Mouse (Mus musculus) liver, adult 2 months (tissue): ENCODE results near the gene Iqcn.

ENCODE experiments used
- CTCF ChIP-seq: fragments of 200-500 bp; IDR thresholded peaks from 2 replicates; pipeline ENCODE4 v1.5.1; 2011; ENCODE audit warnings: low read depth, low read length, control low read depth
- POLR2A ChIP-seq: fragments of 200-500 bp; IDR thresholded peaks from 2 replicates; pipeline ENCODE4 v1.6.1; 2011; ENCODE audit warnings: low read length, control low read depth; ENCODE audit not compliant: insufficient read depth; ENCODE audit errors: extremely low read depth

DNA sequence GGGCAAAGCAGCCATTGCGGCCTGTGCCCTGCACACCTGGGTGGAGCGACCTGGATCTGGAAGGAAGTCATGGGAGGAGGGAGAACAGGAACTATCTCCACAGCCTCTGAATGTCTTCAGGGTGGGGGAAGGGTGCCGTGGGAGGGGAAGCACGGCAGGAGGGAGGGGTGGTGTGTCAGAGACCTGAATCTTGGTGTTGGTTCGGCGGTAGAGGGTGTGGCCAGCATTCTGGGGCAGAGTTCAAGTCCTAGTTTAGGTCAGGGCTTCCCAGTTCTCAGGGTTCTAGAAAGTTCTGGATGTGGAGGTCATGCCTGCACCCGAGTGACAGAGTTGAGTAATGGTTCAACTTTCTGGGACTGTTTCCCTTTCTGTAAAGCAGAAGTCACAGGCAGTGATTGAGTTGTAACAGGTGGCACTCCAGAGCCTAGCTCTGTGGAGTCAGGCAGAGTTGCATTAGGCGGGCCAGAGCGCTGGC lies 16.6 kb downstream of the Iqcn start:
- TF ChIP-seq POLR2A, result no peak
- no peak for TF ChIP-seq CTCF
